ENCODE assay signal across 8 mouse cellular contexts in the genomic region with DNA sequence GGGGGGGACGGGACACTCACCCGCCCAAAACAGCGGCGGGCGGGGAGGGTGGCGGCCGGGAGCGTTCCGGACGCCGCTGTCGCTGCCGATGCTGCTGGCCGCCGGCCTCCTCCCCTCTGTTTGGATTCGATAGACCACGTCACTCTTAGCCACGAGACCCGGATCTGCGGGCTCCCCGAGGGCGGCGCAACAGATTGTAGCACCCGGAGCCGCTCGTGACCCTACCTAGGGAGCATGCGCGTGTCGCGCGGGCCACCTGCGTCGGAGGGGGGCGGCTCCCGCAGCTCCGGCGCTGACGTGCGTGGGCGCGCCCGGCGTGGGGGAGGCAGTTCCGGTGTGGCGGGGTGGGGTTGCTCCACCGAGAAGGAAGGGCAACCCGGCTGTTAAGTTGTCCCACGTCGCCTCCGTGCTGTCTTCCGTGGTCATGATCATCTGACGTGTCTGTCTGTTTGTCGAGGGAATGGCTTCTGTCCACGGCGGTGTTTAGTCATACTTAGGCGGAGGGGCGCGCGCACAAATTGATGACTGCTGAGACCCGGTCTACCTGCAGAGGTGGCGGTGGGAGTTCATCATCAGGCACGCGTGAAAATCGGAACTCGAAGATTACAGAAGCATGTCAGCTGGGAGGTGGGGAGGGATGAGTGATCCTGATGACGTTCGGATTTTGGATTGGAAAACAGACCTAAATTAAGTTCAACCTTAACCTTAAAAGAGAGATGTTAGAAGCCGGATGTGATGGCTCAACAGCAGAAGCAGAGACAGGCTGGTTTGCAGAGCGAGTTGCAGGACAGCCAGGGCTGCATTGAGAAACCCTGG. TPM values are rescaled to one million over a fixed set of nuclear protein-coding genes. Genes with fewer than 3 reads are reported as not detected.
DNase-seq lines count a peak whose midpoint lies in the region; ATAC-seq and TF ChIP-seq lines count a peak whose summit lies in the region.

A gene (minus strand): TSS at position 118 of the 816 bp plus-strand sequence.

- H3K4me1 ChIP-seq in bone marrow, adult 2 months (ENCODE audit: control insufficient read depth, insufficient read depth, low read length): peaks cover 1% of the 10 kb centered on the region; the same call in 1 of the 2 replicates
- H3K4me1 ChIP-seq in embryonic facial prominence, embryonic 14.5 days (ENCODE audit: control insufficient read depth, insufficient read depth, low read length): peaks cover 14% of the 10 kb centered on the region
- H3K4me1 ChIP-seq in limb, embryonic 13.5 days: peaks cover 27% of the 10 kb centered on the region
- H3K4me1 ChIP-seq in midbrain, embryonic 15.5 days: peaks cover 37% of the 10 kb centered on the region

- H3K9ac ChIP-seq in embryonic facial prominence, embryonic 14.5 days (ENCODE audit: low read depth, low read length): peak within 1 kb of the TSS; percentile 94
- H3K9ac ChIP-seq in limb, embryonic 13.5 days: peak within 1 kb of the TSS; percentile 96
- H3K9ac ChIP-seq in midbrain, embryonic 15.5 days: peak within 1 kb of the TSS; percentile 91

- ATAC-seq in embryonic facial prominence, embryonic 14.5 days (ENCODE audit: low read depth): peak; percentile 97
- peak; percentile 97 for ATAC-seq in limb, embryonic 13.5 days (ENCODE audit: low FRiP score, low read depth)
- peak; percentile 98 for ATAC-seq in midbrain, embryonic 15.5 days (replicated peaks)

- peak; percentile 2; the same call in 1 of the 2 replicates for TF ChIP-seq CTCF in bone marrow, adult 2 months (IDR thresholded peaks at IDR 0.05; ENCODE audit: control insufficient read depth, insufficient read depth, low read length)

- peak; percentile 83 for TF ChIP-seq POLR2A in bone marrow, adult 2 months (IDR thresholded peaks at IDR 0.05; ENCODE audit: borderline replicate concordance, control insufficient read depth, low read depth, low read length)

- no peaks in the 10 kb centered on the region for H3K9me3 ChIP-seq in embryonic facial prominence, embryonic 14.5 days (ENCODE audit: control insufficient read depth, low read length)
- H3K9me3 ChIP-seq in limb, embryonic 13.5 days: no peaks in the 10 kb centered on the region
- no peaks in the 10 kb centered on the region for H3K9me3 ChIP-seq in midbrain, embryonic 15.5 days

- H3K4me3 ChIP-seq in bone marrow, adult 2 months (replicated peaks; ENCODE audit: control insufficient read depth, low read depth, low read length): peak within 1 kb of the TSS; percentile 94
- H3K4me3 ChIP-seq in embryonic facial prominence, embryonic 14.5 days (ENCODE audit: low read depth, low read length): peak within 1 kb of the TSS; percentile 90
- peak within 1 kb of the TSS; percentile 92 for H3K4me3 ChIP-seq in limb, embryonic 13.5 days
- peak within 1 kb of the TSS; percentile 92 for H3K4me3 ChIP-seq in midbrain, embryonic 15.5 days

- WGBS in bone marrow, adult 2 months: under 1% methylated on average over 68 of the region's 69 CpGs
- WGBS in embryonic facial prominence, embryonic 14.5 days: under 1% methylated on average over 27 of the region's 69 CpGs
- WGBS in limb, embryonic 13.5 days: under 1% methylated on average over 67 of the region's 69 CpGs
- under 1% methylated on average over 66 of the region's 69 CpGs for WGBS in midbrain, embryonic 15.5 days

- H3K27me3 ChIP-seq in embryonic facial prominence, embryonic 14.5 days (replicated peaks; ENCODE audit: control insufficient read depth, insufficient read depth, low read length): no peaks in the 10 kb centered on the region
- no peaks in the 10 kb centered on the region for H3K27me3 ChIP-seq in limb, embryonic 13.5 days
- no peaks in the 10 kb centered on the region for H3K27me3 ChIP-seq in midbrain, embryonic 15.5 days (replicated peaks)

- H3K27ac ChIP-seq in bone marrow, adult 2 months (ENCODE audit: control insufficient read depth, insufficient read depth, low read depth, low read length, poor library complexity): peak within 1 kb of the TSS; percentile 91
- peak within 1 kb of the TSS; percentile 96 for H3K27ac ChIP-seq in embryonic facial prominence, embryonic 14.5 days (replicated peaks; ENCODE audit: low read depth, low read length)
- H3K27ac ChIP-seq in limb, embryonic 13.5 days: peak within 1 kb of the TSS; percentile 95
- H3K27ac ChIP-seq in midbrain, embryonic 15.5 days: peak within 1 kb of the TSS; percentile 95

- DNase-seq in A20 (ENCODE audit: low read depth, low spot score): peak; percentile 95
- DNase-seq in embryonic facial prominence, embryonic 14.5 days (ENCODE audit: low spot score): peak; percentile 96
- peak; percentile 98 for DNase-seq in heart, adult 8-10 months (ENCODE audit: low spot score)
- DNase-seq in kidney, adult 8-10 months: peak; percentile 96
- DNase-seq in spleen, adult 18-20 months: peak; percentile 94 to 97

- H3K36me3 ChIP-seq in embryonic facial prominence, embryonic 14.5 days (ENCODE audit: control insufficient read depth, insufficient read depth, low read length): 0 out of 2 replicates have a peak, but pooled peaks cover 4% of the 10 kb centered on the region
- H3K36me3 ChIP-seq in limb, embryonic 13.5 days: no peaks in the 10 kb centered on the region
- H3K36me3 ChIP-seq in midbrain, embryonic 15.5 days (replicated peaks): no peaks in the 10 kb centered on the region

- H3K4me2 ChIP-seq in embryonic facial prominence, embryonic 14.5 days (ENCODE audit: low read depth, low read length): peak within 1 kb of the TSS; percentile 79
- peak within 1 kb of the TSS; percentile 89 for H3K4me2 ChIP-seq in limb, embryonic 13.5 days (replicated peaks)
- H3K4me2 ChIP-seq in midbrain, embryonic 15.5 days: peak within 1 kb of the TSS; percentile 81

RNA-seq across cellular contexts. Expression of the gene that starts here (rescaled TPM):
- polyA plus RNA-seq in bone marrow, adult 2 months (2011; ENCODE audit: insufficient read depth, insufficient read length, low replicate concordance, missing spikeins): not detected in 2 replicates
- polyA plus RNA-seq in embryonic facial prominence, embryonic 14.5 days (2014; fragmentation: Nextera tagmentation; extraction: Ambion mirVana): not detected in 2 replicates
- 1 to 10 TPM in 2 of 4 experiments, not detected in 2; 3.1 to 6.3 TPM for total RNA-seq in heart, adult 8-10 months (2022)
- not detected in 2 replicates for polyA plus RNA-seq in limb, embryonic 13.5 days (2015; fragmentation: Nextera tagmentation; extraction: Ambion mirVana)
- polyA plus RNA-seq in midbrain, embryonic 15.5 days (2015; fragmentation: Nextera tagmentation; extraction: Ambion mirVana): 1.1 TPM in 1 of 2 replicates, not detected in the other

Comparison
In these comparisons a context has a peak if more than half of its experiments do, and no peak if none do; other contexts are left out.
1. Peak in every context shown above with its lines: DNase-seq, ATAC-seq, H3K4me3 ChIP-seq and H3K27ac ChIP-seq.
2. Peak in DNase-seq, ATAC-seq, H3K4me3 ChIP-seq, H3K27ac ChIP-seq, H3K9ac ChIP-seq and H3K4me2 ChIP-seq in embryonic facial prominence, embryonic 14.5 days; RNA of the gene not detected or under 1 TPM.
3. Peak in ATAC-seq, H3K4me3 ChIP-seq, H3K27ac ChIP-seq, H3K9ac ChIP-seq and H3K4me2 ChIP-seq in limb, embryonic 13.5 days; RNA of the gene not detected or under 1 TPM.